9 mouse cellular contexts compared by ENCODE assay signal in the genomic region with DNA sequence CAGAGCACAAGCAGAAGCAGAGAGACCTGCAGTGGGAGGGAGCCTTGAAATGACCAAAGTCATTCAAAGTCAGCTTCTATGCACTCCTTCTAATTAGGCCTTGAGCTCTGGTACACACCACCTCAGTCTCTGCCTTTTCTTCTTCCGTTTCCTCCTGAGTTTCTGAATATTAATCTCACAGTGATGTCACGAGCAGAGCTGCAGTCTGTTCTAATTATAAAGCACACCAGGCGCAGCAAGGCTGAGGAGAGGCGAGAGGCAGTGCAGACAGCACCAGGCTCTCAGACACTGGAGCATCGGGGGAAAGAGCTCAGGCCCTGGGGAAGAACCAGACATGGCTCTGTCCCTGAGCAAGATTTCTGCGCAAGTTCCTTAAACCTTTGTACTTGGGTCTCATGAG. TPM values are rescaled to one million over a fixed set of nuclear protein-coding genes. Genes with fewer than 3 reads are reported as not detected.
DNase-seq lines count a peak whose midpoint lies in the region; ATAC-seq lines count a peak whose summit lies in the region.
"Had no signal": no experiment of that assay in that cellular context is flagged by ENCODE, and none has a peak within 500 bp of the region (broad histone marks: within the 10 kb centered on the region; RNA-seq: fewer than 3 reads in every experiment).

No protein-coding gene starts in this region.

- no peaks in the 10 kb centered on the region for H3K36me3 ChIP-seq in embryonic facial prominence, embryonic 10.5 days (replicated peaks)
- H3K36me3 ChIP-seq in heart, embryonic 13.5 days, result no peaks in the 10 kb centered on the region
- H3K36me3 ChIP-seq in midbrain, embryonic 15.5 days (replicated peaks), result no peaks in the 10 kb centered on the region

- peak; percentile 39 for DNase-seq in layer of hippocampus, adult 9-11 months
- no peak for DNase-seq in layer of hippocampus, adult 9-10 months (ENCODE audit: low spot score)
- no peak for DNase-seq in embryonic facial prominence, embryonic 10.5 days (ENCODE audit: low spot score)
- no peak for DNase-seq in MN1 (ENCODE audit: low spot score)
- DNase-seq in thymus, postnatal 14 days, result no peak
- DNase-seq: thymus, adult 18-20 months had no signal

- no peak overlapping the region for H3K4me3 ChIP-seq in embryonic facial prominence, embryonic 10.5 days
- H3K4me3 ChIP-seq in heart, embryonic 13.5 days, result no peak overlapping the region
- no peak overlapping the region for H3K4me3 ChIP-seq in midbrain, embryonic 15.5 days

- peak overlapping the region; percentile 56 for H3K4me2 ChIP-seq in heart, embryonic 13.5 days
- no peak overlapping the region for H3K4me2 ChIP-seq in midbrain, embryonic 15.5 days

- peak overlapping the region; percentile 79; the same call in 1 of the 2 replicates for H3K27ac ChIP-seq in embryonic facial prominence, embryonic 10.5 days (replicated peaks)
- peak overlapping the region; percentile 97 for H3K27ac ChIP-seq in heart, embryonic 13.5 days (replicated peaks)
- peak overlapping the region; percentile 64 for H3K27ac ChIP-seq in midbrain, embryonic 15.5 days

- H3K4me1 ChIP-seq in embryonic facial prominence, embryonic 10.5 days, result peaks cover 82% of the 10 kb centered on the region
- peaks cover 97% of the 10 kb centered on the region for H3K4me1 ChIP-seq in heart, embryonic 13.5 days
- H3K4me1 ChIP-seq in midbrain, embryonic 15.5 days, result peaks cover 24% of the 10 kb centered on the region

- no peaks in the 10 kb centered on the region for H3K9me3 ChIP-seq in embryonic facial prominence, embryonic 10.5 days
- H3K9me3 ChIP-seq in heart, embryonic 13.5 days, result no peaks in the 10 kb centered on the region
- no peaks in the 10 kb centered on the region for H3K9me3 ChIP-seq in midbrain, embryonic 15.5 days

- 61% methylated on average over 6 of the region's 6 CpGs for WGBS in embryonic facial prominence, embryonic 10.5 days
- 28% methylated on average over 6 of the region's 6 CpGs for WGBS in heart, embryonic 13.5 days
- WGBS in midbrain, embryonic 15.5 days, result 26% methylated on average over 6 of the region's 6 CpGs

- peak overlapping the region; percentile 75 for H3K9ac ChIP-seq in heart, embryonic 13.5 days
- H3K9ac ChIP-seq in midbrain, embryonic 15.5 days, result no peak overlapping the region

- H3K27me3 ChIP-seq in embryonic facial prominence, embryonic 10.5 days (replicated peaks; ENCODE audit: low read depth, poor library complexity, severe bottlenecking), result no peaks in the 10 kb centered on the region
- no peaks in the 10 kb centered on the region for H3K27me3 ChIP-seq in heart, embryonic 13.5 days (replicated peaks)
- H3K27me3 ChIP-seq in midbrain, embryonic 15.5 days (replicated peaks), result no peaks in the 10 kb centered on the region

- ATAC-seq in heart, embryonic 13.5 days (ENCODE audit: extremely low read depth, insufficient number of reproducible peaks, low FRiP score, low TSS enrichment), result no peak; the same call in 1 of the 2 replicates
- peak; percentile 53; the same call in 1 of the 2 replicates for ATAC-seq in midbrain, embryonic 15.5 days (replicated peaks)
- no peak for ATAC-seq in megakaryocyte progenitor cell, adult 5-6 weeks (replicated peaks; ENCODE audit: poor library complexity)

RNA-seq across cellular contexts. Expression of a gene that starts 23.8 kb away (rescaled TPM):
- 3.9 and 4.9 TPM in 2 replicates for polyA plus RNA-seq in embryonic facial prominence, embryonic 10.5 days (2016; fragmentation: Nextera tagmentation; extraction: Ambion mirVana)
- 8.6 and 8.8 TPM in 2 replicates for polyA plus RNA-seq in heart, embryonic 13.5 days (2015; fragmentation: Nextera tagmentation; extraction: Ambion mirVana)
- polyA plus RNA-seq in midbrain, embryonic 15.5 days (2015; fragmentation: Nextera tagmentation; extraction: Ambion mirVana), result 6.3 and 6.7 TPM in 2 replicates
- total RNA-seq in megakaryocyte progenitor cell, adult 5-6 weeks (2015), result 1.5 TPM in 2 replicates
- 2.0 and 2.8 TPM in 2 replicates for total RNA-seq in megakaryocyte progenitor cell, adult 5-6 weeks (2017)
